Mouse (Mus musculus) testis, adult 2 months (tissue): ENCODE results near the gene Timp3.

Experiments used
- CTCF ChIP-seq: fragments of 200-500 bp; IDR thresholded peaks from 2 replicates; pipeline ENCODE4 v1.5.1; 2012; ENCODE audit warnings: low read depth, mild to moderate bottlenecking, inconsistent platforms, low read length, moderate library complexity; ENCODE audit not compliant: control insufficient read depth, insufficient read depth, insufficient replicate concordance
- POLR2A ChIP-seq: fragments of 200-500 bp; IDR thresholded peaks from 2 replicates; pipeline ENCODE4 v1.6.1; 2012; ENCODE audit warnings: low read depth, mild to moderate bottlenecking, inconsistent platforms, low read length, moderate library complexity; ENCODE audit not compliant: control insufficient read depth

DNA sequence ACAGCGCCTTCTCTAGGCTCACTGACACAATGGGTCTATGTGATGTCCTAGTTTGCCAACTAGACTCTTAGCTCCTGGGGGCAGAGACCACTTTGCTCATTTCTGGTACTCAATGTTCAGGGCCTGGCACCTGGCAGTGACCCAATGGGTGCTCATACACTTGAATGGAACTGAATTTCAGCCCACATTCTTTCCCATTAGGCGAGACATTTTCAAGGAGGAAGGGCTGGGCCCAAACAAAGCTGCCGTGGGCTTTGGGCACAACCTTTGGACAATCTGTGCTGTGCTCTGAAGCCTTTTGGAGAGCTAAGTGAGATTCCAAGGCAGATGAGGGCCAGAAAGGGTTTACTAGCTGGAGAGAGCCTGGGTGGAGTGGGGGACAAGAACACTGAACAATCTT lies 41.2 kb upstream of the Timp3 start:
- TF ChIP-seq POLR2A (no peak), CTCF (no peak)
